Mouse (Mus musculus) heart, postnatal 36 days (tissue): ENCODE data around the gene Glis2. TPM values are rescaled to one million over a fixed set of nuclear protein-coding genes. Genes with fewer than 3 reads are reported as not detected.
"Not testable (repeated sequence)": the region's sequence is repeated elsewhere in the genome, so short reads cannot be mapped to it uniquely, and the experiment has no call there.

Source experiments
- DNase-seq, 2 experiments: peaks; one replicate each; pipeline ENCODE4 v3.0.0; 2021 to 2022
- intact Hi-C: fragments of 180-260 bp; cut with DNase I; formaldehyde crosslinking; loops from one replicate; pipeline ENCODE4 v1.15.1; 2025
- total RNA-seq, 2 experiments: library from RNA; stranded (reverse); gene quantifications; 2 replicates each; pipeline ENCODE4 v1.2.3; 2021

The Glis2 gene
- total RNA-seq, 2 experiments from 2014 or later, result 16.0 to 16.7 TPM

- no peak for DNase-seq
- intact Hi-C loops, result no loop called here
Measured at GRCm38 (mm10) chr16:4576873-4577272, 17.6 kb upstream of the Glis2 start.

GRCm38 (mm10) chr16:4578630-4579029 lies 15.9 kb upstream of the Glis2 start:
- DNase-seq, result no peak
- intact Hi-C loops, result no loop called here

- not testable (repeated sequence) for DNase-seq
Measured at GRCm38 (mm10) chr16:4581179-4581578, 13.3 kb upstream of the Glis2 start.

GRCm38 (mm10) chr16:4583807-4584206 lies 10.7 kb upstream of the Glis2 start:
- intact Hi-C loops, result no loop called here
- DNase-seq, result no peak

More at GRCm38 (mm10) chr16:4581179-4581578, 13.3 kb upstream of the Glis2 start:
- intact Hi-C loops, result not testable (repeated sequence)

GRCm38 (mm10) chr16:4584438-4584837 lies 10.1 kb upstream of the Glis2 start:
- DNase-seq, result no peak
- intact Hi-C loops, result no loop called here

GRCm38 (mm10) chr16:4585642-4586530 lies 8.6 kb upstream of the Glis2 start:
- intact Hi-C loops, result loop anchor here (2.0 kb wide), 1 partner anchor 17 kb away; no protein-coding TSS in a partner anchor
- DNase-seq, result no peak

GRCm38 (mm10) chr16:4586531-4587123 lies 7.9 kb upstream of the Glis2 start:
- DNase-seq, result peak; percentile 96 to 97
- intact Hi-C loops, result loop anchor here (2.0 kb wide), 1 partner anchor 18 kb away; no protein-coding TSS in a partner anchor

- intact Hi-C loops, result loop anchor here (2.0 kb wide), 1 partner anchor 19 kb away; no protein-coding TSS in a partner anchor
- peak in 1 of 2 experiments; percentile 42 for DNase-seq
Measured at GRCm38 (mm10) chr16:4587516-4588210, 6.8 kb upstream of the Glis2 start.

GRCm38 (mm10) chr16:4590236-4590635 lies 4.3 kb upstream of the Glis2 start:
- no peak for DNase-seq
- intact Hi-C loops, result no loop called here

GRCm38 (mm10) chr16:4592909-4593875 lies 1.3 kb upstream of the Glis2 start:
- intact Hi-C loops, result loop anchor here (2.0 kb wide), 1 partner anchor 14 kb away; no protein-coding TSS in a partner anchor
- peak; percentile 60 to 65 for DNase-seq

- intact Hi-C loops, result no loop called here
- no peak for DNase-seq
Measured at GRCm38 (mm10) chr16:4594814-4595526, 457 bp downstream of the Glis2 start.

- intact Hi-C loops, result no loop called here
- peak; percentile 48 to 55 for DNase-seq
Measured at GRCm38 (mm10) chr16:4595527-4595963, 1.0 kb downstream of the Glis2 start.

- DNase-seq, result no peak
- intact Hi-C loops, result no loop called here
Measured at GRCm38 (mm10) chr16:4596141-4596728, 1.7 kb downstream of the Glis2 start.

- no peak for DNase-seq
- intact Hi-C loops, result no loop called here
Measured at GRCm38 (mm10) chr16:4596836-4597235, 2.3 kb downstream of the Glis2 start.

GRCm38 (mm10) chr16:4597296-4597695 lies 2.8 kb downstream of the Glis2 start:
- intact Hi-C loops, result no loop called here
- DNase-seq, result no peak

- no peak for DNase-seq
- intact Hi-C loops, result no loop called here
Measured at GRCm38 (mm10) chr16:4598041-4598440, 3.5 kb downstream of the Glis2 start.

- DNase-seq, result no peak
- intact Hi-C loops, result no loop called here
Measured at GRCm38 (mm10) chr16:4598891-4599543, 4.5 kb downstream of the Glis2 start.

- intact Hi-C loops, result no loop called here
- no peak for DNase-seq
Measured at GRCm38 (mm10) chr16:4599616-4600015, 5.1 kb downstream of the Glis2 start.
